Mouse (Mus musculus) testis, adult 2 months (tissue): ENCODE data around the gene Scg5. TPM values are rescaled to one million over a fixed set of nuclear protein-coding genes. Genes with fewer than 3 reads are reported as not detected.

Source experiments
- H3K27ac ChIP-seq: fragments of 200-500 bp; 2 replicates; pipeline ENCODE4 v1.5.1; 2012; ENCODE audit warnings: low read depth, low read length; ENCODE audit not compliant: control insufficient read depth, insufficient read depth
- H3K27me3 ChIP-seq: fragments of 200-500 bp; 2 replicates; pipeline ENCODE4 v1.6.1; 2012; ENCODE audit warnings: mild to moderate bottlenecking, low read length, moderate library complexity; ENCODE audit not compliant: control insufficient read depth, insufficient read depth
- H3K36me3 ChIP-seq: fragments of 200-500 bp; 2 replicates; pipeline ENCODE4 v1.6.1; 2012; ENCODE audit warnings: mild to moderate bottlenecking, low read length; ENCODE audit not compliant: control insufficient read depth, insufficient read depth
- H3K4me1 ChIP-seq: fragments of 200-500 bp; 2 replicates; pipeline ENCODE4 v1.6.1; 2012; ENCODE audit warnings: low read length; ENCODE audit not compliant: control insufficient read depth, insufficient read depth
- H3K4me3 ChIP-seq: fragments of 200-500 bp; 2 replicates; pipeline ENCODE4 v1.5.1; 2012; ENCODE audit warnings: low read depth, mild to moderate bottlenecking, low read length, moderate library complexity, mixed read lengths; ENCODE audit not compliant: control insufficient read depth
- CTCF ChIP-seq: fragments of 200-500 bp; IDR thresholded peaks from 2 replicates; pipeline ENCODE4 v1.5.1; 2012; ENCODE audit warnings: low read depth, mild to moderate bottlenecking, inconsistent platforms, low read length, moderate library complexity; ENCODE audit not compliant: control insufficient read depth, insufficient read depth, insufficient replicate concordance
- POLR2A ChIP-seq: fragments of 200-500 bp; IDR thresholded peaks from 2 replicates; pipeline ENCODE4 v1.6.1; 2012; ENCODE audit warnings: low read depth, mild to moderate bottlenecking, inconsistent platforms, low read length, moderate library complexity; ENCODE audit not compliant: control insufficient read depth
- polyA plus RNA-seq: library from polyadenylated mRNA; depleted of rRNA; stranded (reverse); fragments of >200 nt; gene quantifications from 2 replicates; pipeline ENCODE4 v1.2.3, GENCODE M21; 2012

Scg5 gene
- polyA plus RNA-seq, 1 experiment = 1.0 TPM

- H3K27ac ChIP-seq = no peak overlapping the region
- TF ChIP-seq POLR2A (no peak), CTCF (no peak)
- H3K4me1 ChIP-seq = no peaks in the 10 kb centered on the region
- H3K27me3 ChIP-seq = no peaks in the 10 kb centered on the region
- H3K4me3 ChIP-seq = peak overlapping the region; percentile 53
- no peaks in the 10 kb centered on the region for H3K36me3 ChIP-seq
These were observed 47.4 kb downstream of the Scg5 start for GRCm38 (mm10) chr2:113781521-113781920.

DNA sequence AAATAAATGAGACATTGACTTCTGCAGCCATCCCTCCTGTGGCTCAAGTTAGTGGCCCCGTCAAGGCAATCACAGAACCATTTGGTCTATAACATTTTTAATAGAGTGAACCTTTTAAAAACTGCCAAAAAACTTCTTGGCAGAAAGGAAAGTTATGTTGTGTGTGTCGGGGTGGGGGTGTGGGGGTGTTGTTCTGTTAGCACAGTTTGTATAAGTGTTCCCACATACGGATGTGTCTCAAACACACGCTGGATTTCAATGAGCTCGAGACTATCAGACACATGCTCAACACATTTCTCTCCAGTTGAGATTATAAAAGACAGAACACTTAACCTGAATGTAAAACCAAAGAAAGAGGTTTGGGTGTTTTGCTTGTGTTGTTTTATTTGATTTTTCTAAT is 47.8 kb downstream of the Scg5 start:
- Histone ChIP-seq H3K27me3 (no peaks in the 10 kb centered on the region), H3K36me3 (no peaks in the 10 kb centered on the region), H3K4me1 (no peaks in the 10 kb centered on the region), H3K27ac (no peak overlapping the region), H3K4me3 (no peak overlapping the region)
- TF ChIP-seq CTCF (no peak), POLR2A (no peak)

DNA sequence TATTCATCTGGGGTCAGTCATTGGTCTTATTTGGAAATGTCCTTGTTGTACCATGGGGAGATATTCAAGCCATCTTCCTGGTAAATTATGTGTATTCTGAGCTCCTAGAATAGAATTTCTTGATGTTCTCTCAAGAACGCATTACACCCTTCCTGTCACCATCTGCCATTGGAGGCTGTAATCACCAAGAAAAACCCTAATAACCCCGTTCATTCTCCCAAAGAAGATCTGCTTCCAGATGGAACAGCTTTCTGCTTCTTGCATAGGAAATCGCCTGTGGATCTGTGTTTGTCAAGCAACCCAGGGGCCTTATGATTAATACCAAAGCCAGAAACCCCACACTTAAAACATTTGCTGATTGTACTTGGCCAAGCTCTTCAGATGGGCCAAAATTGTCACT is 49.6 kb downstream of the Scg5 start:
- H3K4me3 ChIP-seq = no peak overlapping the region
- H3K27ac ChIP-seq = no peak overlapping the region
- H3K27me3 ChIP-seq = no peaks in the 10 kb centered on the region
- H3K36me3 ChIP-seq = no peaks in the 10 kb centered on the region
- no peaks in the 10 kb centered on the region for H3K4me1 ChIP-seq
- TF ChIP-seq POLR2A (no peak), CTCF (no peak)

GRCm38 (mm10) chr2:113778036-113778435 is 50.9 kb downstream of the Scg5 start:
- H3K27ac ChIP-seq = no peak overlapping the region
- H3K36me3 ChIP-seq = no peaks in the 10 kb centered on the region
- no peaks in the 10 kb centered on the region for H3K27me3 ChIP-seq
- no peaks in the 10 kb centered on the region for H3K4me1 ChIP-seq
- TF ChIP-seq CTCF = no peak
- TF ChIP-seq POLR2A = no peak
- no peak overlapping the region for H3K4me3 ChIP-seq

DNA sequence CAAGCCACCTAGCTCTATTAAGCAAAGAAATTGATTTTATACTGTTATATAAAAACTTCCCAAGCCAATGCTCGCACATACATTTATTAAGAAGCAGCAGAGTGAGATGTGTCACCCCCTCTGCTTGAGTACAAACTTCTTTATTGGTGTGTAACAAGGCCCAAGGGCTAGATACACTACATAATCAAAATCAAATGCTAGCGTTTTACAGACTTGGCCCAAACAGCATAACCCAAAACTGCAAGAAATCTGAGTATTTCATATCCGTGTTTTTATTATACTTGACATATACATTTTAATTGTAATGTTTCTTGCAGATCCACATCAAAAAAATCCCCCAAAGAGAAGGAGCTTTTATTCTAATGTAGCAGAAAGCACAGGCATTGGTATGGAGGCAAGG is 52.6 kb downstream of the Scg5 start:
- H3K36me3 ChIP-seq = no peaks in the 10 kb centered on the region
- H3K4me1 ChIP-seq = no peaks in the 10 kb centered on the region
- TF ChIP-seq POLR2A = no peak
- no peak for TF ChIP-seq CTCF
- H3K4me3 ChIP-seq = no peak overlapping the region
- H3K27me3 ChIP-seq = no peaks in the 10 kb centered on the region
- no peak overlapping the region for H3K27ac ChIP-seq

GRCm38 (mm10) chr2:113774150-113774805 is 54.6 kb downstream of the Scg5 start:
- Histone ChIP-seq H3K27me3 (no peaks in the 10 kb centered on the region), H3K4me3 (no peak overlapping the region), H3K4me1 (no peaks in the 10 kb centered on the region), H3K36me3 (no peaks in the 10 kb centered on the region), H3K27ac (no peak overlapping the region)
- no peak for TF ChIP-seq CTCF
- TF ChIP-seq POLR2A = no peak

GRCm38 (mm10) chr2:113768541-113769303 is 60.2 kb downstream of the Scg5 start:
- H3K4me1 ChIP-seq = no peaks in the 10 kb centered on the region
- H3K27me3 ChIP-seq = no peaks in the 10 kb centered on the region
- no peak for TF ChIP-seq CTCF
- TF ChIP-seq POLR2A = no peak
- no peak overlapping the region for H3K4me3 ChIP-seq
- H3K36me3 ChIP-seq = no peaks in the 10 kb centered on the region
- no peak overlapping the region for H3K27ac ChIP-seq
